In genomic region chr3:147101053-147101764, GRCm38 (mm10) we compare ENCODE assay signal across 15 mouse cellular contexts.
DNase-seq lines count a peak whose midpoint lies in the region; ATAC-seq and TF ChIP-seq lines count a peak whose summit lies in the region.
"Had no signal": no experiment of that assay in that cellular context is flagged by ENCODE, and none has a peak within 500 bp of the region (broad histone marks: within the 10 kb centered on the region; RNA-seq: fewer than 3 reads in every experiment).

No protein-coding gene starts in this region.

- no peaks in the 10 kb centered on the region for H3K9me3 ChIP-seq in forebrain, embryonic 16.5 days (ENCODE audit: control insufficient read depth, low read length)
- H3K9me3 ChIP-seq in forebrain, embryonic 10.5 days, result no peaks in the 10 kb centered on the region
- no peaks in the 10 kb centered on the region for H3K9me3 ChIP-seq in liver, postnatal 0 days (ENCODE audit: low read length)
- no peaks in the 10 kb centered on the region for H3K9me3 ChIP-seq in hindbrain, embryonic 13.5 days
- no peaks in the 10 kb centered on the region for H3K9me3 ChIP-seq in neural tube, embryonic 12.5 days
- H3K9me3 ChIP-seq: liver, embryonic 12.5 days had no signal

- peaks cover 12% of the 10 kb centered on the region for H3K4me1 ChIP-seq in forebrain, embryonic 16.5 days (replicated peaks; ENCODE audit: control insufficient read depth, insufficient read depth, low read length)
- H3K4me1 ChIP-seq in forebrain, embryonic 10.5 days, result peaks cover 42% of the 10 kb centered on the region
- no peaks in the 10 kb centered on the region for H3K4me1 ChIP-seq in liver, postnatal 0 days (ENCODE audit: insufficient read depth)
- H3K4me1 ChIP-seq in hindbrain, embryonic 13.5 days (replicated peaks), result peaks cover 52% of the 10 kb centered on the region
- peaks cover 30% of the 10 kb centered on the region; the same call in 1 of the 2 replicates for H3K4me1 ChIP-seq in neural tube, embryonic 12.5 days
- H3K4me1 ChIP-seq: liver, embryonic 12.5 days had no signal

- H3K4me3 ChIP-seq in forebrain, embryonic 16.5 days (replicated peaks; ENCODE audit: low read length), result no peak overlapping the region
- H3K4me3 ChIP-seq in forebrain, embryonic 10.5 days, result no peak overlapping the region
- no peak overlapping the region for H3K4me3 ChIP-seq in liver, postnatal 0 days (ENCODE audit: low read depth, low read length)
- H3K4me3 ChIP-seq in hindbrain, embryonic 13.5 days, result no peak overlapping the region
- no peak overlapping the region for H3K4me3 ChIP-seq in neural tube, embryonic 12.5 days
- H3K4me3 ChIP-seq: left cerebral cortex, adult 2 months; liver, embryonic 12.5 days had no signal

- TF ChIP-seq EP300 in liver, postnatal 0 days (IDR thresholded peaks at IDR 0.05; ENCODE audit: low read depth), result no peak

- TF ChIP-seq CTCF in liver, postnatal 0 days (IDR thresholded peaks at IDR 0.05; ENCODE audit: low read depth), result no peak

- H3K4me2 ChIP-seq in forebrain, embryonic 16.5 days (ENCODE audit: low read length), result no peak overlapping the region
- no peak overlapping the region for H3K4me2 ChIP-seq in liver, postnatal 0 days (ENCODE audit: low read depth, low read length)
- H3K4me2 ChIP-seq in hindbrain, embryonic 13.5 days, result no peak overlapping the region
- no peak overlapping the region for H3K4me2 ChIP-seq in neural tube, embryonic 12.5 days (replicated peaks)
- H3K4me2 ChIP-seq: liver, embryonic 12.5 days had no signal

- no peak overlapping the region for H3K9ac ChIP-seq in forebrain, embryonic 16.5 days (replicated peaks; ENCODE audit: low read depth, low read length)
- H3K9ac ChIP-seq in liver, postnatal 0 days (replicated peaks), result no peak overlapping the region
- no peak overlapping the region for H3K9ac ChIP-seq in hindbrain, embryonic 13.5 days
- H3K9ac ChIP-seq in neural tube, embryonic 12.5 days, result no peak overlapping the region
- H3K9ac ChIP-seq: liver, embryonic 12.5 days had no signal

- no peaks in the 10 kb centered on the region for H3K36me3 ChIP-seq in forebrain, embryonic 16.5 days (ENCODE audit: control insufficient read depth, insufficient read depth)
- no peaks in the 10 kb centered on the region for H3K36me3 ChIP-seq in forebrain, embryonic 10.5 days (replicated peaks)
- no peaks in the 10 kb centered on the region for H3K36me3 ChIP-seq in liver, postnatal 0 days (replicated peaks; ENCODE audit: insufficient read depth, low read length)
- H3K36me3 ChIP-seq in hindbrain, embryonic 13.5 days, result no peaks in the 10 kb centered on the region
- H3K36me3 ChIP-seq in neural tube, embryonic 12.5 days, result no peaks in the 10 kb centered on the region
- H3K36me3 ChIP-seq: G1E; liver, embryonic 12.5 days had no signal

- H3K27me3 ChIP-seq in forebrain, embryonic 16.5 days (replicated peaks; ENCODE audit: control insufficient read depth, insufficient read depth, low read length), result no peaks in the 10 kb centered on the region
- peaks cover 37% of the 10 kb centered on the region for H3K27me3 ChIP-seq in forebrain, embryonic 10.5 days (ENCODE audit: poor library complexity, severe bottlenecking)
- H3K27me3 ChIP-seq in liver, postnatal 0 days (ENCODE audit: insufficient read depth, low read length), result no peaks in the 10 kb centered on the region
- H3K27me3 ChIP-seq in hindbrain, embryonic 13.5 days, result no peaks in the 10 kb centered on the region
- H3K27me3 ChIP-seq in neural tube, embryonic 12.5 days (replicated peaks), result no peaks in the 10 kb centered on the region
- H3K27me3 ChIP-seq: liver, embryonic 12.5 days had no signal

- 53% methylated on average over 7 of the region's 7 CpGs for WGBS in forebrain, embryonic 16.5 days
- 66% methylated on average over 7 of the region's 7 CpGs for WGBS in forebrain, embryonic 10.5 days
- WGBS in liver, postnatal 0 days (ENCODE audit: insufficient replicate concordance), result 50% methylated on average over 7 of the region's 7 CpGs
- 35% methylated on average over 7 of the region's 7 CpGs for whole genome bisulfite sequencing in hindbrain, embryonic 13.5 days
- 36% methylated on average over 7 of the region's 7 CpGs for WGBS in neural tube, embryonic 12.5 days

- H3K27ac ChIP-seq in forebrain, embryonic 16.5 days (ENCODE audit: low read length), result no peak overlapping the region
- no peak overlapping the region for H3K27ac ChIP-seq in forebrain, embryonic 10.5 days
- peak overlapping the region; percentile 60; the same call in 1 of the 2 replicates for H3K27ac ChIP-seq in liver, postnatal 0 days (ENCODE audit: low read depth)
- H3K27ac ChIP-seq in hindbrain, embryonic 13.5 days, result peak overlapping the region; percentile 55
- no peak overlapping the region for H3K27ac ChIP-seq in neural tube, embryonic 12.5 days
- H3K27ac ChIP-seq: left cerebral cortex, adult 2 months; liver, embryonic 12.5 days had no signal

- ATAC-seq in forebrain, embryonic 16.5 days, result peak; percentile 43
- peak; percentile 40; the same call in 1 of the 2 replicates for ATAC-seq in liver, postnatal 0 days
- ATAC-seq in hindbrain, embryonic 13.5 days (ENCODE audit: low FRiP score), result no peak
- ATAC-seq in neural tube, embryonic 12.5 days (ENCODE audit: low FRiP score, low read depth), result 0 out of 2 replicates have a peak, but pooled peaks have one; percentile 27
- ATAC-seq in monocyte, adult 5-6 weeks (replicated peaks; ENCODE audit: insufficient number of reproducible peaks, low FRiP score, low TSS enrichment, poor library complexity, severe bottlenecking), result no peak
- ATAC-seq in inflammation-experienced regulatory T-cells, adult 6 months, result no peak
- ATAC-seq: liver, embryonic 12.5 days had no signal

- no peak for DNase-seq in forebrain, embryonic 10.5 days (ENCODE audit: extremely low spot score, low spot score)
- DNase-seq in liver, postnatal 0 days, result no peak
- no peak for DNase-seq in liver
- DNase-seq: adrenal gland, postnatal 25 days; cerebellum, postnatal 36 days; heart, postnatal 36 days; thymus, adult 18-20 months had no signal

Comparison
In these comparisons a context has a peak if more than half of its experiments do, and no peak if none do; other contexts are left out.
1. ATAC-seq: peak in forebrain, embryonic 16.5 days (single experiment), liver, postnatal 0 days (single experiment) and neural tube, embryonic 12.5 days (single experiment); none in hindbrain, embryonic 13.5 days (single experiment), monocyte, adult 5-6 weeks (single experiment) and inflammation-experienced regulatory T-cells, adult 6 months (single experiment).
2. H3K27ac ChIP-seq: peak in liver, postnatal 0 days (single experiment) and hindbrain, embryonic 13.5 days (single experiment); none in forebrain, embryonic 16.5 days (single experiment), forebrain, embryonic 10.5 days (single experiment) and neural tube, embryonic 12.5 days (single experiment).